Mouse (Mus musculus) CH12.LX (cell line): Measurements from ENCODE around the gene Lamtor2. TPM values are rescaled to one million over a fixed set of nuclear protein-coding genes. Genes with fewer than 3 reads are reported as not detected.

Experiments used
- DNase-seq: peaks from one replicate; pipeline ENCODE4 v3.0.0-alpha.2; 2013; ENCODE audit errors: extremely low read depth
- H3K27ac ChIP-seq: 2 replicates; pipeline ENCODE4 v1.5.1; 2012; ENCODE audit warnings: low read depth, mild to moderate bottlenecking, control low read depth, moderate library complexity; ENCODE audit not compliant: insufficient read depth
- H3K27me3 ChIP-seq: replicated peaks from 2 replicates; pipeline ENCODE3; 2012; ENCODE audit warnings: inconsistent platforms
- H3K36me3 ChIP-seq, 2 experiments: replicated peaks in 1 of 2; 2 replicates each; pipeline versions ENCODE3 to v1.6.1; 2012; ENCODE audit warnings: inconsistent platforms in 1 of 2, low read length in 1 of 2, mild to moderate bottlenecking in 1 of 2, mixed read lengths in 1 of 2, moderate library complexity in 1 of 2; ENCODE audit not compliant: control insufficient read depth in 1 of 2, insufficient read depth in 1 of 2
- H3K4me1 ChIP-seq, 2 experiments: 2 replicates each; pipeline ENCODE4 v1.6.1; 2012; ENCODE audit warnings: inconsistent platforms in 1 of 2, moderate library complexity in 1 of 2; ENCODE audit not compliant: insufficient read depth in 2 of 2, control insufficient read depth in 1 of 2
- H3K4me2 ChIP-seq: 2 replicates; pipeline ENCODE4 v1.6.1; 2012; ENCODE audit warnings: low read depth, mild to moderate bottlenecking, control low read depth; ENCODE audit not compliant: poor library complexity, insufficient read depth, severe bottlenecking
- H3K4me3 ChIP-seq, 3 experiments: fragments of 150-350 bp in 1 of 3; sonication (generic) in 1 of 3; replicated peaks in 1 of 3; 2 replicates each; pipeline versions ENCODE3 to v1.5.1; 2011 to 2012; ENCODE audit warnings: low read depth in 2 of 3, low read length in 2 of 3, mild to moderate bottlenecking in 2 of 3, moderate library complexity in 2 of 3, control low read depth in 1 of 3, improper control_type of control experiment in 1 of 3, inconsistent platforms in 1 of 3, mixed read lengths in 1 of 3; ENCODE audit not compliant: poor library complexity in 1 of 3
- H3K79me2 ChIP-seq: replicated peaks from 2 replicates; pipeline ENCODE4 v1.6.1; 2012; ENCODE audit warnings: mild to moderate bottlenecking, moderate library complexity; ENCODE audit not compliant: control insufficient read depth, poor library complexity, insufficient read depth, severe bottlenecking; ENCODE audit errors: extremely low read depth
- H3K9ac ChIP-seq: 2 replicates; pipeline ENCODE4 v1.6.1; 2012; ENCODE audit warnings: low read depth, mild to moderate bottlenecking, control low read depth, moderate library complexity; ENCODE audit not compliant: insufficient read depth
- H3K9me3 ChIP-seq: replicated peaks from 2 replicates; pipeline ENCODE3; 2012; ENCODE audit warnings: low read length, inconsistent platforms, mixed read lengths
- BHLHE40 ChIP-seq: IDR thresholded peaks from 2 replicates; pipeline ENCODE4 v1.6.1; 2011; ENCODE audit warnings: mild to moderate bottlenecking, low read depth, low read length, improper control_type of control experiment
- CHD1 ChIP-seq: IDR thresholded peaks from 2 replicates; pipeline ENCODE4 v1.6.1; 2012; ENCODE audit warnings: low read depth, low read length, improper control_type of control experiment, inconsistent platforms
- CHD2 ChIP-seq: IDR thresholded peaks from 2 replicates; pipeline ENCODE4 v1.6.1; 2011; ENCODE audit warnings: low read length, improper control_type of control experiment
- ELF1 ChIP-seq: IDR thresholded peaks from 2 replicates; pipeline ENCODE4 v1.6.1; 2014; ENCODE audit warnings: low read depth, mild to moderate bottlenecking, inconsistent platforms, low read length, improper control_type of control experiment
- EP300 ChIP-seq: IDR thresholded peaks from 2 replicates; pipeline ENCODE4 v1.6.1; 2011; ENCODE audit warnings: low read length, improper control_type of control experiment
- ETS1 ChIP-seq: conservative IDR thresholded peaks from 2 replicates; pipeline ENCODE4 v1.6.1; 2012; ENCODE audit warnings: low read depth, mild to moderate bottlenecking, inconsistent platforms, low read length, improper control_type of control experiment, moderate library complexity
- HCFC1 ChIP-seq: IDR thresholded peaks from 2 replicates; pipeline ENCODE4 v1.6.1; 2012; ENCODE audit warnings: low read depth, mild to moderate bottlenecking, inconsistent platforms, low read length, improper control_type of control experiment
- IRF4 ChIP-seq: IDR thresholded peaks from 2 replicates; pipeline ENCODE4 v1.6.1; 2014; ENCODE audit warnings: low read depth, mild to moderate bottlenecking, inconsistent platforms, low read length, improper control_type of control experiment
- JUN ChIP-seq: IDR thresholded peaks from 2 replicates; pipeline ENCODE4 v1.6.1; 2011; ENCODE audit warnings: low read depth, mild to moderate bottlenecking, low read length, improper control_type of control experiment, moderate library complexity; ENCODE audit not compliant: insufficient read depth
- JUND ChIP-seq: conservative IDR thresholded peaks from 2 replicates; pipeline ENCODE4 v1.6.1; 2011; ENCODE audit warnings: low read depth, low read length, improper control_type of control experiment
- MAFK ChIP-seq: IDR thresholded peaks from 2 replicates; pipeline ENCODE4 v1.6.1; 2011; ENCODE audit warnings: low read length, improper control_type of control experiment; ENCODE audit not compliant: insufficient replicate concordance
- MAX ChIP-seq: IDR thresholded peaks from 2 replicates; pipeline ENCODE4 v1.6.1; 2011; ENCODE audit warnings: low read length, improper control_type of control experiment
- MAZ ChIP-seq: IDR thresholded peaks from 2 replicates; pipeline ENCODE4 v1.6.1; 2012; ENCODE audit warnings: low read depth, mild to moderate bottlenecking, inconsistent platforms, low read length, improper control_type of control experiment, moderate library complexity
- MEF2A ChIP-seq: IDR thresholded peaks from 2 replicates; pipeline ENCODE4 v1.6.1; 2014; ENCODE audit warnings: low read depth, mild to moderate bottlenecking, inconsistent platforms, low read length, improper control_type of control experiment, borderline replicate concordance
- MXI1 ChIP-seq: IDR thresholded peaks from 2 replicates; pipeline ENCODE4 v1.6.1; 2011; ENCODE audit warnings: mild to moderate bottlenecking, low read depth, low read length, improper control_type of control experiment
- MYC ChIP-seq: IDR thresholded peaks from 2 replicates; pipeline ENCODE4 v1.6.1; 2011; ENCODE audit warnings: low read depth, mild to moderate bottlenecking, improper control_type of control experiment, low read length
- NELFE ChIP-seq: IDR thresholded peaks from 2 replicates; pipeline ENCODE4 v1.6.1; 2011; ENCODE audit warnings: low read depth, low read length, improper control_type of control experiment
- NRF1 ChIP-seq: IDR thresholded peaks from 2 replicates; pipeline ENCODE4 v1.6.1; 2014; ENCODE audit warnings: low read depth, mild to moderate bottlenecking, inconsistent platforms, low read length, improper control_type of control experiment, moderate library complexity
- PAX5 ChIP-seq: IDR thresholded peaks from 2 replicates; pipeline ENCODE4 v1.6.1; 2012; ENCODE audit warnings: low read length, inconsistent platforms, mixed read lengths
- POLR2A ChIP-seq: IDR thresholded peaks from 2 replicates; pipeline ENCODE4 v1.6.1; 2011; ENCODE audit warnings: low read depth, mild to moderate bottlenecking, improper control_type of control experiment, low read length
- POLR2AphosphoS2 ChIP-seq: IDR thresholded peaks from 2 replicates; pipeline ENCODE4 v1.6.1; 2011; ENCODE audit warnings: low read depth, low read length, improper control_type of control experiment
- RAD21 ChIP-seq: IDR thresholded peaks from 2 replicates; pipeline ENCODE4 v1.6.1; 2011; ENCODE audit warnings: low read depth, mild to moderate bottlenecking, low read length, improper control_type of control experiment, moderate library complexity
- RCOR1 ChIP-seq: conservative IDR thresholded peaks from 2 replicates; pipeline ENCODE4 v1.6.1; 2012; ENCODE audit warnings: low read depth, mild to moderate bottlenecking, inconsistent platforms, low read length, improper control_type of control experiment
- SMC3 ChIP-seq: IDR thresholded peaks from 2 replicates; pipeline ENCODE4 v1.6.1; 2011; ENCODE audit warnings: low read depth, low read length, improper control_type of control experiment
- TBP ChIP-seq: conservative IDR thresholded peaks from 2 replicates; pipeline ENCODE4 v1.6.1; 2011; ENCODE audit warnings: low read depth, low read length, improper control_type of control experiment
- TCF12 ChIP-seq: IDR thresholded peaks from 2 replicates; pipeline ENCODE4 v1.6.1; 2014; ENCODE audit warnings: low read depth, mild to moderate bottlenecking, inconsistent platforms, low read length, improper control_type of control experiment
- UBTF ChIP-seq: IDR thresholded peaks from 2 replicates; pipeline ENCODE4 v1.6.1; 2012; ENCODE audit warnings: low read depth, mild to moderate bottlenecking, inconsistent platforms, low read length, improper control_type of control experiment, moderate library complexity
- USF2 ChIP-seq: conservative IDR thresholded peaks from 2 replicates; pipeline ENCODE4 v1.6.1; 2011; ENCODE audit warnings: low read depth, low read length, improper control_type of control experiment
- ZKSCAN1 ChIP-seq: IDR thresholded peaks from 2 replicates; pipeline ENCODE4 v1.6.1; 2012; ENCODE audit warnings: low read depth, inconsistent platforms, low read length, improper control_type of control experiment, borderline replicate concordance
- ZNF384 ChIP-seq: IDR thresholded peaks from 2 replicates; pipeline ENCODE4 v1.6.1; 2012; ENCODE audit warnings: low read depth, low read length, improper control_type of control experiment, inconsistent platforms
- dilution Hi-C: fragments of 300-500 bp; cut with MboI; formaldehyde crosslinking; loops from 2 replicates; pipeline ENCODE4 v1.14.3; 2020; ENCODE audit warnings: low sequenced_read_pairs; ENCODE audit not compliant: extremely low pct_unique_long_range_greater_than_20kb, extremely low pct_ligation_motif_present
- in situ Hi-C: fragments of 300-500 bp; cut with MboI; formaldehyde crosslinking; loops from 3 replicates; pipeline ENCODE4 v1.14.3; 2019; ENCODE audit warnings: low sequenced_read_pairs, low pct_ligation_motif_present, low pct_unique_long_range_greater_than_20kb, mixed read lengths
- polyA plus RNA-seq: library from polyadenylated mRNA; unstranded; fragments of >175 nt; gene quantifications from 2 replicates; pipeline ENCODE4 v1.2.1, GENCODE M21; 2012; ENCODE audit warnings: low read depth; ENCODE audit not compliant: insufficient read length
- total RNA-seq, 2 experiments: library from RNA; depleted of rRNA; stranded (reverse); fragments of 300-350 nt in 1 of 2; fragments of >200 nt in 1 of 2; gene quantifications; 2 replicates each; pipeline ENCODE4 v1.2.3; 2012 to 2014

Lamtor2 gene
- total and polyA plus RNA-seq, 3 experiments: 44.0 to 96.6 (median 56.0) TPM

DNA sequence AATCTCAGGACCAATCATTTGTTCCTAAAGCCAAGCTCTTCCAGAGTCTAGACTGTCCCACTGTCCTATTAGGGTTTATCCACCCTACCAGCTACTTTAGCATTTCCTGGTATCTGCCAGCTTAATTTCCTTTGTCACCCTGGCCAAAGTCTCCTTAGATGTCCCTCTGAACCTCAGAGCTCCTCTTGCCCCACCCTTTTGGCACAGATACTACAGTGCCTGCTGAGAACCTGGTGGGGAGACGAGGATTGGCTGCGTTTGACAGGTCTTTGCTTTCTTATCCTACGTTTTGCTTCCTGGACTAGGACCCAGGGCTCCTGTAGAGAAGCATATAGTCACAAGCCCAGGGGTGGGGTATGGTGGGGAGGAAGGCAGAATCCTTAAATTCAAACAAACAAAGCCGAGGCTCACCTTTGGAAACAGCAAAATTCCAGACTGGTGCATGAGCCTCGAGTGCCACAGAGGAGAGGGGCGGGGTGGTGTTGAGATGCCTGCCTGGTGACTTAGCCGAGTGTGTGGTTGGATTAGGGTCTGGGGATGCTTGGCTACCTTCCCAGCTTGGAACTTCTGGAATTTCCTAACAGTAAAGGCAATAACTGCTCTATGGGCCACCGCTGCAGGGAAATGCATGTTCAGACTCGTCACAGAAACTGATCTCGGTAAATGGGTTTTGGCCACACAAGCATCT is 41.2 kb upstream of the Lamtor2 start:
- Histone ChIP-seq H3K79me2 (no peaks in the 10 kb centered on the region), H3K9me3 (no peaks in the 10 kb centered on the region), H3K36me3 (peaks cover 3 to 19% of the 10 kb centered on the region in 2 experiments)
- TF ChIP-seq TBP (0 out of 2 replicates have a peak, but pooled peaks have one; percentile 6), POLR2AphosphoS2 (no peak)
- TF ChIP-seq, all 38 proteins: peak for 1
- peak overlapping the region; percentile 15 for H3K9ac ChIP-seq
- peak overlapping the region; percentile 59 for H3K4me2 ChIP-seq
- no peak for DNase-seq
- H3K27ac ChIP-seq: peak overlapping the region; percentile 12
- H3K4me1 ChIP-seq: peaks cover 13 to 29% of the 10 kb centered on the region in 2 experiments
- dilution Hi-C loops: no loop called here
- H3K27me3 ChIP-seq: no peaks in the 10 kb centered on the region
- no peak overlapping the region for H3K4me3 ChIP-seq
- in situ Hi-C loops: no loop called here

DNA sequence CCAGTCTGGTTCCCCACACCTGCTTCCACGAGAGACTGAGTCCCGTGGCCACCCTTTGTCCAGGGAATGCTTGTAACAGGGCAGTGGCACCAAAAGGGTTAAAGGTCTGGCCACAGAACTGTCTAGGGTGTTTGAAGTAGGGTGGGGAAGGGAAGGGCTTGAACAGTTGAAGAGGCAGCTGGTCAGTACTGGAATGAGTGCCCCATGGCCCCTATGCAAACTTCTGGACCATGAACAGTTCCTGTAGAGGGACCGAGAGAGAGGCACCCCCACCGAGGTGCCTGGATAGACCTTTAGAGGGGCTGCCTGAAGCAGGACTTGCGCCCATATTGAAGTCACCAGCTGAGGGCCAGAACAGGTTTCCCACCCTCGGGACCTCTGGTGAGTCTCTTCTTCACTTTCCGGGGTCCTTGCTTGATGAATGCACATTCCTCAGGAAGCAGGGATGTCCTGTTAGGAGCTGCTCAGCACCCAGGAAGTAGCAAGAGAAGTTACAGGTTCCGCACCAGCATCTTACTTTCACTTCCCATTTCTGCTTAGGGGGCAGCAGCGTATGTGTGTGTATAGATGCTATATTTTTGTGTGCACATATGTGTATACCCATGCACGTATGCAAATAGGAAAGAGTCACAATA is 40.2 kb upstream of the Lamtor2 start:
- Histone ChIP-seq H3K4me1 (peaks cover 13 to 29% of the 10 kb centered on the region in 2 experiments), H3K27ac (peak overlapping the region; percentile 76), H3K4me3 (peak overlapping the region in 2 of 3 experiments; percentile 30 to 37), H3K9me3 (no peaks in the 10 kb centered on the region), H3K79me2 (no peaks in the 10 kb centered on the region), H3K27me3 (no peaks in the 10 kb centered on the region), H3K36me3 (peaks cover 5 to 28% of the 10 kb centered on the region in 2 experiments), H3K4me2 (peak overlapping the region; percentile 71), H3K9ac (peak overlapping the region; percentile 36)
- dilution Hi-C loops: no loop called here
- DNase-seq: peak; percentile 63
- in situ Hi-C loops: no loop called here
- TF ChIP-seq UBTF (no peak), BHLHE40 (no peak), MAZ (peak; percentile 55; the same call in 1 of the 2 replicates), RCOR1 (peak; percentile 74; the same call in 1 of the 2 replicates), PAX5 (no peak), MAFK (no peak), TBP (no peak), TCF12 (peak; percentile 58), ZNF384 (no peak), ELF1 (peak; percentile 86), POLR2AphosphoS2 (no peak), NELFE (no peak; the same call in 1 of the 2 replicates), JUN (peak; percentile 48), MAX (no peak), HCFC1 (0 out of 2 replicates have a peak, but pooled peaks have one; percentile 6), SMC3 (no peak), NRF1 (no peak), MEF2A (peak; percentile 27; the same call in 1 of the 2 replicates), CHD1 (no peak), CHD2 (peak; percentile 39; the same call in 1 of the 2 replicates), MYC (no peak), MXI1 (peak; percentile 27; the same call in 1 of the 2 replicates), POLR2A (peak; percentile 27; the same call in 1 of the 2 replicates), ZKSCAN1 (no peak), RAD21 (no peak), EP300 (peak; percentile 88), IRF4 (peak; percentile 95), JUND (no peak; the same call in none of the 2 replicates), ETS1 (peak; percentile 43), USF2 (no peak)
